Mouse (Mus musculus) forebrain, embryonic 14.5 days (tissue): ENCODE data around the gene Hmgxb4. TPM values are rescaled to one million over a fixed set of nuclear protein-coding genes. Genes with fewer than 3 reads are reported as not detected.
A peak's percentile ranks its signal among the peaks of the same experiment; 100 is the strongest.

Source experiments
- ATAC-seq: fragments of 200-750 bp; cut with Nextera tagmentation; 2 replicates; pipeline ENCODE4 v1.8.0; 2017; ENCODE audit warnings: mild to moderate bottlenecking, moderate library complexity
- DNase-seq: peaks from one replicate; pipeline ENCODE4 v3.0.0-alpha.2; 2015; ENCODE audit warnings: low spot score
- H3K27ac ChIP-seq: fragments of 300-500 bp; sonication (generic); 2 replicates; pipeline ENCODE4 v1.5.1; 2014; ENCODE audit warnings: low read depth, mild to moderate bottlenecking, control low read depth, low read length, moderate library complexity
- H3K27me3 ChIP-seq: fragments of 300-500 bp; sonication (generic); replicated peaks from 2 replicates; pipeline ENCODE4 v1.6.1; 2014; ENCODE audit warnings: low read length, control low read depth, mixed read lengths; ENCODE audit not compliant: control insufficient read depth, insufficient read depth
- H3K36me3 ChIP-seq: fragments of 300-500 bp; sonication (generic); 2 replicates; pipeline ENCODE4 v1.6.1; 2014; ENCODE audit warnings: low read length, control low read depth; ENCODE audit not compliant: control insufficient read depth, insufficient read depth
- H3K4me1 ChIP-seq: fragments of 300-500 bp; sonication (generic); 2 replicates; pipeline ENCODE4 v1.6.1; 2014; ENCODE audit warnings: antibody characterized with exemption, low read length, control low read depth; ENCODE audit not compliant: control insufficient read depth, insufficient read depth
- H3K4me2 ChIP-seq: fragments of 300-500 bp; sonication (generic); 2 replicates; pipeline ENCODE4 v1.6.1; 2014; ENCODE audit warnings: mild to moderate bottlenecking, control low read depth, low read length
- H3K4me3 ChIP-seq: fragments of 300-500 bp; sonication (generic); 2 replicates; pipeline ENCODE4 v1.5.1; 2014; ENCODE audit warnings: low read depth, low read length, control low read depth
- H3K9ac ChIP-seq: fragments of 300-500 bp; sonication (generic); 2 replicates; pipeline ENCODE4 v1.6.1; 2014; ENCODE audit warnings: mild to moderate bottlenecking, low read length, control low read depth, moderate library complexity
- H3K9me3 ChIP-seq: fragments of 300-500 bp; sonication (generic); replicated peaks from 2 replicates; pipeline ENCODE4 v1.6.1; 2016; ENCODE audit warnings: low read length, control low read depth, mixed read lengths; ENCODE audit not compliant: control insufficient read depth
- WGBS: fragments of 180-500 bp; shearing (Covaris S2); extraction: QIAGEN DNeasy Blood & Tissue Kit; methylation state at CpG from one replicate; pipeline ENCODE4 v1.1.7; 2014; 5-methylcytosine and 5-hydroxymethylcytosine counted together
- polyA plus RNA-seq: library from polyadenylated mRNA; unstranded; fragments of >200 nt; fragmentation: Nextera tagmentation; extraction: Ambion mirVana; gene quantifications from 2 replicates; pipeline ENCODE4 v1.2.1, GENCODE M21; 2014

The Hmgxb4 gene
- polyA plus RNA-seq, 1 experiment from 2014 or later, result 50.0 TPM

- Histone ChIP-seq H3K9me3 (no peaks in the 10 kb centered on the region), H3K27ac (no peak overlapping the region), H3K27me3 (no peaks in the 10 kb centered on the region), H3K36me3 (no peaks in the 10 kb centered on the region), H3K9ac (no peak overlapping the region), H3K4me1 (no peaks in the 10 kb centered on the region), H3K4me2 (no peak overlapping the region), H3K4me3 (no peak overlapping the region)
- ATAC-seq (no peak), DNase-seq (no peak)
- 94% methylated on average over 4 of the region's 4 CpGs for whole genome bisulfite sequencing
These were observed 60.2 kb downstream of the Hmgxb4 start for GRCm38 (mm10) chr8:75053342-75053741.

GRCm38 (mm10) chr8:75055673-75056072 lies 62.5 kb downstream of the Hmgxb4 start:
- ATAC-seq, result no peak
- DNase-seq, result no peak
- no peaks in the 10 kb centered on the region for H3K9me3 ChIP-seq
- H3K4me3 ChIP-seq, result no peak overlapping the region
- H3K9ac ChIP-seq, result no peak overlapping the region
- H3K36me3 ChIP-seq, result no peaks in the 10 kb centered on the region
- H3K4me1 ChIP-seq, result no peaks in the 10 kb centered on the region
- no peak overlapping the region for H3K27ac ChIP-seq
- WGBS, result 87% methylated on average over 2 of the region's 2 CpGs
- H3K4me2 ChIP-seq, result no peak overlapping the region
- no peaks in the 10 kb centered on the region for H3K27me3 ChIP-seq

GRCm38 (mm10) chr8:75060022-75060421 lies 66.9 kb downstream of the Hmgxb4 start:
- no peak for ATAC-seq
- Histone ChIP-seq H3K4me3 (no peak overlapping the region), H3K4me1 (no peaks in the 10 kb centered on the region), H3K9me3 (no peaks in the 10 kb centered on the region), H3K36me3 (0 out of 2 replicates have a peak, but pooled peaks cover 6% of the 10 kb centered on the region), H3K27me3 (no peaks in the 10 kb centered on the region), H3K27ac (no peak overlapping the region), H3K4me2 (no peak overlapping the region), H3K9ac (no peak overlapping the region)
- WGBS, result 78% methylated on average over 6 of the region's 6 CpGs
- no peak for DNase-seq

GRCm38 (mm10) chr8:75060815-75061214 lies 67.7 kb downstream of the Hmgxb4 start:
- 82% methylated on average over 2 of the region's 2 CpGs for WGBS
- no peaks in the 10 kb centered on the region for H3K9me3 ChIP-seq
- no peak overlapping the region for H3K27ac ChIP-seq
- H3K4me3 ChIP-seq, result no peak overlapping the region
- no peak overlapping the region for H3K4me2 ChIP-seq
- H3K4me1 ChIP-seq, result no peaks in the 10 kb centered on the region
- no peak for ATAC-seq
- no peak overlapping the region for H3K9ac ChIP-seq
- no peak for DNase-seq
- no peaks in the 10 kb centered on the region for H3K27me3 ChIP-seq
- 0 out of 2 replicates have a peak, but pooled peaks cover 6% of the 10 kb centered on the region for H3K36me3 ChIP-seq

GRCm38 (mm10) chr8:75063290-75063689 lies 70.1 kb downstream of the Hmgxb4 start:
- 0 out of 2 replicates have a peak, but pooled peaks cover 6% of the 10 kb centered on the region for H3K36me3 ChIP-seq
- H3K27ac ChIP-seq, result no peak overlapping the region
- DNase-seq (no peak), ATAC-seq (no peak)
- no peaks in the 10 kb centered on the region for H3K27me3 ChIP-seq
- H3K4me1 ChIP-seq, result no peaks in the 10 kb centered on the region
- H3K9ac ChIP-seq, result no peak overlapping the region
- H3K4me2 ChIP-seq, result no peak overlapping the region
- no peak overlapping the region for H3K4me3 ChIP-seq
- H3K9me3 ChIP-seq, result no peaks in the 10 kb centered on the region
- WGBS, result 91% methylated on average over 3 of the region's 3 CpGs

GRCm38 (mm10) chr8:75064790-75065189 lies 71.6 kb downstream of the Hmgxb4 start:
- Histone ChIP-seq H3K4me1 (no peaks in the 10 kb centered on the region), H3K27me3 (no peaks in the 10 kb centered on the region), H3K9me3 (no peaks in the 10 kb centered on the region), H3K4me3 (no peak overlapping the region), H3K36me3 (0 out of 2 replicates have a peak, but pooled peaks cover 6% of the 10 kb centered on the region), H3K9ac (no peak overlapping the region), H3K27ac (no peak overlapping the region), H3K4me2 (no peak overlapping the region)
- DNase-seq (no peak), ATAC-seq (no peak)
- WGBS, result 84% methylated on average over 3 of the region's 3 CpGs

- Histone ChIP-seq H3K9me3 (no peaks in the 10 kb centered on the region), H3K36me3 (0 out of 2 replicates have a peak, but pooled peaks cover 6% of the 10 kb centered on the region), H3K4me1 (no peaks in the 10 kb centered on the region), H3K4me2 (no peak overlapping the region), H3K27ac (no peak overlapping the region), H3K4me3 (no peak overlapping the region), H3K9ac (no peak overlapping the region), H3K27me3 (no peaks in the 10 kb centered on the region)
- DNase-seq (no peak), ATAC-seq (no peak)
- 90% methylated on average over 6 of the region's 6 CpGs for WGBS
These were observed 74.1 kb downstream of the Hmgxb4 start for GRCm38 (mm10) chr8:75067287-75067686.

GRCm38 (mm10) chr8:75070297-75070696 lies 77.1 kb downstream of the Hmgxb4 start:
- no peak overlapping the region for H3K4me3 ChIP-seq
- 89% methylated on average over 1 of the region's 1 CpGs for WGBS
- DNase-seq (no peak), ATAC-seq (no peak)
- no peaks in the 10 kb centered on the region for H3K27me3 ChIP-seq
- H3K4me1 ChIP-seq, result no peaks in the 10 kb centered on the region
- H3K36me3 ChIP-seq, result no peaks in the 10 kb centered on the region
- H3K9ac ChIP-seq, result no peak overlapping the region
- H3K27ac ChIP-seq, result no peak overlapping the region
- H3K4me2 ChIP-seq, result no peak overlapping the region
- no peaks in the 10 kb centered on the region for H3K9me3 ChIP-seq

- no peaks in the 10 kb centered on the region for H3K27me3 ChIP-seq
- H3K4me3 ChIP-seq, result no peak overlapping the region
- WGBS, result 30% methylated on average over 4 of the region's 4 CpGs
These were observed 78.6 kb downstream of the Hmgxb4 start for GRCm38 (mm10) chr8:75071627-75072346.

More at GRCm38 (mm10) chr8:75071627-75072346, 78.6 kb downstream of the Hmgxb4 start:
- H3K9ac ChIP-seq, result no peak overlapping the region
- ATAC-seq, result peak; percentile 90
- no peaks in the 10 kb centered on the region for H3K9me3 ChIP-seq
- no peak overlapping the region for H3K27ac ChIP-seq
- no peaks in the 10 kb centered on the region for H3K36me3 ChIP-seq
- no peaks in the 10 kb centered on the region for H3K4me1 ChIP-seq
- H3K4me2 ChIP-seq, result no peak overlapping the region
- peak; percentile 85 for DNase-seq
